Mouse (Mus musculus) frontal cortex, postnatal 25 days (tissue): Measurements from ENCODE around the gene Rab34.
A peak's percentile ranks its signal among the peaks of the same experiment; 100 is the strongest.

ENCODE experiments used
- DNase-seq, 2 experiments: peaks; one replicate each; pipeline ENCODE4 v3.0.0; 2022; ENCODE audit warnings: low spot score in 2 of 2

The Rab34 gene

DNA sequence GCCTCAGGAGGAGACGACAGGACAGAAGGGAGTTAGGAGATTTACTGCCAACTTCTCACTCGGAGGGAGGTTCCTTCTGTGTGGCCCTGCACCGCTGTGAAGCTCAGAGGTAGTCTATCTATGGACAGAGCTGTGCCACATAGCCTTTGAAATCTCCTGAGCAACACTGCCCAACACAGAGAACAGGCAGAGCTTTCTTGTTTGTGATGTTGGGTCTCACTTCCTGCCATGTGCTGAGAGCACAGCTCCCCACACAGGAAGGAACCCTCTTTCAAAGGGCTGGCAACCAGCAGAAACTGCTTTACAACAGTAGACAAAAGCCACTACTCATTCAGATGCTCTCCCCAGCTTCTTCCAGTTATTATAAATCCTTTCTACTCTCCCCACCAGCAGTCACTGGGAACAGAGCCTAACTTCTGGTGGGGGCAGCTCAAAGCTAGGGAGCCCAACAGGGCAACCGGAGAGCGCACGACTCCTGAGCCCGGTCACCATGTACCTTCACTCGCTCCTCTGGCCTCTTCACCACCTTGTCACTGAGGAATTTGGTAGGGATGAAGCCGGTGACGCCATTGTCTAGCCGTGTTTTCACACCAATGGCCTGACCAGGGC is 27.6 kb downstream of the Rab34 start:
- DNase-seq: no peak

DNA sequence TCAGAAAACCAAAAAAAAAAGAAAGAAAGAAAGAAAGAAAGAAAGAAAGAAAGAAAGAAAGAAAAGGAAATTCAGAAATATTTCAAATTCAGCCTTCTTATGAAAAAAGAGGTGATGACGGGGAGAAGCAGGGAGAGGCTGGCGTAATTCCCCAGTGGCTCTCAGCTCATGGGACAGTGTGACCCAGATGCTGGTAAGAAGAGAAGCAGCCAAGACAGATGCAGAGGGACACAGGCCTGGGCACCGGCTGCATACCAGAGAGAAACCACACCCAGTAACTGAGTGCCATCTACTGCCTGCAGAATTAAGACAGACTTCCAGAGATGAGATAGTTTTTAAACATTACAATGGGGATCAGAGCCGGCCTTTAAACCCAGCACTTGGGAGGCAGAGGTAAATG is 35.4 kb downstream of the Rab34 start:
- DNase-seq: no peak

DNA sequence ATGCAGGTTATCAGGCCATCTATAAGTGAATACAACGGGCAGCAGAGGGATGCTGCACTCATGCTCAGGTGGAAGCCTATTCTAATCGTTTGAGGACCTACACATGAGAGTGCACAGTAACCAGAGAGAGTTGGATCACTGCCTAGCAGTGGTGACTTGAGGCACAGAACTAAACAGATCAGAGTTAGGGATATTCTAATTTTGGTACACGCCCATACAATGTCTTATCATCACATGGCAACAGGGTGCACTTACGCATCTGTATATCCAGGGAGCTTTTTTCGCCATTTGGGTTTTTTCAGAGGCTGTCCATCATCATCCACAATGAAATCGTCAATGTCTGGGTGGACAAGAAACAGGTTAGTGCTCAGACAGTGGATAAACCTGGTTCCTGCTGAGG is 43.3 kb downstream of the Rab34 start:
- DNase-seq: no peak

DNA sequence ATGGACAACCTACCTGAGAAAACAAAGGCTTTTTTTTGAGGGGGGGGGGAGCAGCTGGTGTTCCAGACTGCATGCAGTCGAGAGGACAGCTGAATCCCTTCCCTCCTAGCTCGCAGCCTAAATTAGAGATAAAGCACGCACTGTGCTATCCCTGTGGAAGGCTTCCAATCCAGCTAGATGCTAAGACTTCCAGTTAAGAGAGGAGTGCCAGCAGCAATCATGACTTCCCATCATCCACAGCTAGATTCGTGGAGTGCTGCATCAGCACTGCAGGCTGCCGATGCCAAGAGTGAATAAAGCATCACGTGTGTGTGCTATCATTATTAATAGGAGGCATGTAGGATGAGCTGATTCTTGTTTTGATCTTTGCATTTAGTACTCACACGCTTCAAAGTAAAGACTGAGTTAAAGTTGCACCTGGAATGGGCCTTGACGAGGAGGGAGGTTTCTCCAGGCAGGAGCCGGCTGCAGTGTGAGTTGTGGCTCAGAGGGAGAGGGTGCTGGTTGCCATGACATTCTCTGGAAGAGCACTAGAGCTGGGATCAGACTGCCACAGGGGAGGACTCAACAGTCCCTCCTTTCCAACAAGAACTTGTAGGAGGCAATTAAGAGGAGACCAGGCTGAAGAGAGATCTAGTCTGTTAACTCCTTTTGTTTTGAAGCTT is 52.1 kb downstream of the Rab34 start:
- DNase-seq: peak; percentile 17 to 29
